Mouse (Mus musculus) cerebellum, postnatal 14 days (tissue): ENCODE results near the gene Phf2.

Source experiments
- DNase-seq, 2 experiments: peaks; one replicate each; pipeline ENCODE4 v3.0.0; 2021; ENCODE audit warnings: mixed read lengths in 2 of 2

Gene Phf2

DNA sequence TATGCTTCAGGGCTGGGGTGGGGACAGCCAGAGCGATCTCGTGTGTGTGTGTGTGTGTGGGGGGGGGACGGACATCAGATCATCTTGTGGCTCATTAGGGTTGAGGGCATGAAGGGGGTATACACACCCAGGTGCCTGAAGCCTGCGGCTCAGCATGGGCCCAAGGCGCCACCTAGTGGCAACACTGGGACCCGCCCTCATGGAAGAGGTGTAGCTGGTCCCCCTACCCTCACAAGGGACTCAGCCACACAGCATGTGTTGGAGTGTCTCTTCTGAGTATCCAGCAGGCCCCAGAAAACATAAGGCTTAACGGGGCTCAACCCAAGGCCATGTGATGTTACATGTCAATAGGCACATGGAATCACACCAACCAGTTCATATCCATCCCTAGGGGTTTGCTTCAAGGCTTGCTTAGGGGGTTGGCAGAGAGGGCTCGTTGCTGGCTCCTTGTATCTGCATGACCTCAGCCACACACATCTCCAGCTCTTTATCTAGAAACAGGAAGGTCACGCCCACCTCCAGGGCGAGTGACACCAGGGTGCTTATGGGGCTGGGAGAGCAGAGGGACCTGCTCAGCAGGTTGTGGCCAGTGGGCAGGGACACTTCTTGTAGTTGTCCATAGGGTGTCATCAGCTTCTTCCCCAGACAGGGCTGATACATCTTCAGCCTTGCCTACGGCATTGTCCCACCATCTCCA lies 69.9 kb downstream of the Phf2 start:
- DNase-seq: peak; percentile 80 to 88

DNA sequence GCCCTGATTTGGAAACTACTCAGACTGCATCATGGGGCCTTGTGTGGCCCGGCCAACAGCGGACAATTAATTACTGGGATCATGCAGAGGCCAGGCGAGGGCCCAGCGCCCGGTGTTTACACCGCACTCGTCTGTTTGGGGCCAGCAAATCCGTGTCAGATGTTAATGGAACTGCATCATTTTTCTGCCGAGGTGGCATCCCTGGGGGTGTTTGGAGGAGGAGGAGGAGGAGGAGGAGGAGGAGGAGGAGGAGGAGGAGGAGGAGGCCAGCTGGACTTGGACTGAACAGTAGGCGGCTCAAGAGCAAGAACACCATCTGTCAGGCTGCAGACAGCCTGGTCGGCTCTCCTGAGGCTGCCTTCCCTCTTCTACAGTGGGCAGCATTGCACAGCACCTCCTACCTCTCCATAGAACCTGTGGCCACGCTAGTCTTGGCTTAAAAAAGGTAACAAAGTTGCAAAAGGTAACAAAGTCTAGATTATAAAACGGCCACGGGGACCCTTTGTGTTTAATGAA lies 72.6 kb downstream of the Phf2 start:
- peak in 1 of 2 experiments; percentile 54 for DNase-seq

DNA sequence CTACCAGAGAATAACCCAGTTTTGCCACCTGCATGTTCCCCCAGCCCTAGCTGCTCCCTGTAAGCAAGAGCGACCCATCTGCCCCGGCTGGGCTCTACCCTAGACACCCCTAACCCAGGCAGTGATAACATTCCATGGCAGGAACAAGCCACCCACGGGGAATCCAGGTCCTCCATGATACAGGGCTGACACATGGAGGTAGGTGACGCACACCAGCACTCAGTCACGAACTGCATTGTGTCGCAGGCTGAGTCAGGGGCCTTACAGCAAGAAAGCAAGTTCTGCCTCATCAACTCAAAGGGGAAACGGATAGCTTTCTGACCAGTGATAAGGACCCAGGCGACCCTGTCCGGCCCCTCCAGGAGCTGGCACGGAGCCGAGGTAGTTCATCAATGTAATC lies 74.0 kb downstream of the Phf2 start:
- no peak for DNase-seq

DNA sequence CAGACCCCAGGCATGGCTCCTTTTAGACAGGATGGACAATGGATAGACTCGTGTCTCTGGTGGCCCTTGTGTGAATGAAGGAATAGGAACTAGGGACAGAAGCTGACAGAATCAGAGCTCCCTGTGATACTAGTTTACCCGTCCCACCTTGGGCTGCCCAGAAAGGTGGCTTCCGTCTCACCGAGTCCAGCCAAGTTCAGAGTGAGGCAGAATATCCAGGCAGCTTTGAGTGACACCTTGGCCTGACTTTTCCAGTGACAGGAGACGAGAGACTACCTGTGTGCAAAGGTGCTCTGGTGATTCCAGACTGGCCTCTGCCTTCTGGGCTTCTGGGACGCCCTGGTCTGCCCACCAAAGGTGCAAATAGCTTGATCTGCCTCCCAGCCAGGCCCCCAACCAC lies 75.2 kb downstream of the Phf2 start:
- DNase-seq: no peak

DNA sequence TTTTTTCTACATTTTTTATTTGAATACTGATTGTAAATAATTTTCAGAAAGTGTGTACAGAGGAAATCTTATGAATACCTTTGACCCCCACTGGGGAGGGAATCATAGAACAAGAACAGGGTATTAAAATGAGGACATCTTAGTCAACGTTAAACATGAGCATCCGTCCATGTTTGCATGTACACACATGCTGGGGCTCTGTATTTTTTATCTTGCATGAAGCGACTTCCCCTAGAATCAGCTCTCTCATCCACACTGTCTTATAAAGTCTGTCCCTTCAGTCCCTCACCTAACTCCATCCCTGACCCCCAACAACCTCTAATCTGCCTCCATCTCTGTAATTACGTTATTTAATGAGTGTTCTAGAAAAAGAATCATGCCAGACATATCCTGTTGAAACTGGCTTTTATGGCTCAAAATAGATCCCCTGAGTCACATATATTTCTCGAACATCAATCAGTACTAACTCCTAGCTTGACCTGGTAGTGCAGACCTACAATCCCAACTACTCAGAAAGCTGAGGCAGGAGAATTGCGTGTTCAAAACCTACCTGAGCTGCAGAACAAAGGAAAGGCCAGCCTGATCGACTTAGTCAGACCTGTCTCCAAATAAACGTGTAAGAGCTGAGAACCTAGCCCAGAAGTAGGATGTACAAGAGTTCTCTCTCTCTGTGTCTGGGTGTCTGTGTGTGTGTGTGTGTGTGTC lies 86.2 kb downstream of the Phf2 start:
- no peak for DNase-seq

DNA sequence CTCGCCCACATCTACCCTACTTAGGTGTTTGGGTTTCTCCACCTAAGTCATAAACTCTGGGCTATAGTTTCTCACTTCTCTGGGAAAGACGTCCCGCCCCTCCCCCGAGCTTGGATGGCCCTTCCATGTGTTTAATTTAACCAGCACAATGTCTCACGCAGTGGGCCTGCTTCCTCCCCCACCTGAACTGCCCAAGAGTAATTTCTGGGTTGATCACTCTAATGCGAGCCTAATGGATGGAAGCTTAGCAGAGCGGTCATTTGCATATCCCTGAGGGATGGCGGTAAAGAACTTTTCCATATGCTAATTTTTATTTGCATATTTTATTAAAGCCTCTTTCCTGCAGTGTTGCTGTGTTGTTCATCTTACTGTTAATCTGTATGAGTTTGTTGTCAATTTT lies 86.8 kb downstream of the Phf2 start:
- DNase-seq: no peak

DNA sequence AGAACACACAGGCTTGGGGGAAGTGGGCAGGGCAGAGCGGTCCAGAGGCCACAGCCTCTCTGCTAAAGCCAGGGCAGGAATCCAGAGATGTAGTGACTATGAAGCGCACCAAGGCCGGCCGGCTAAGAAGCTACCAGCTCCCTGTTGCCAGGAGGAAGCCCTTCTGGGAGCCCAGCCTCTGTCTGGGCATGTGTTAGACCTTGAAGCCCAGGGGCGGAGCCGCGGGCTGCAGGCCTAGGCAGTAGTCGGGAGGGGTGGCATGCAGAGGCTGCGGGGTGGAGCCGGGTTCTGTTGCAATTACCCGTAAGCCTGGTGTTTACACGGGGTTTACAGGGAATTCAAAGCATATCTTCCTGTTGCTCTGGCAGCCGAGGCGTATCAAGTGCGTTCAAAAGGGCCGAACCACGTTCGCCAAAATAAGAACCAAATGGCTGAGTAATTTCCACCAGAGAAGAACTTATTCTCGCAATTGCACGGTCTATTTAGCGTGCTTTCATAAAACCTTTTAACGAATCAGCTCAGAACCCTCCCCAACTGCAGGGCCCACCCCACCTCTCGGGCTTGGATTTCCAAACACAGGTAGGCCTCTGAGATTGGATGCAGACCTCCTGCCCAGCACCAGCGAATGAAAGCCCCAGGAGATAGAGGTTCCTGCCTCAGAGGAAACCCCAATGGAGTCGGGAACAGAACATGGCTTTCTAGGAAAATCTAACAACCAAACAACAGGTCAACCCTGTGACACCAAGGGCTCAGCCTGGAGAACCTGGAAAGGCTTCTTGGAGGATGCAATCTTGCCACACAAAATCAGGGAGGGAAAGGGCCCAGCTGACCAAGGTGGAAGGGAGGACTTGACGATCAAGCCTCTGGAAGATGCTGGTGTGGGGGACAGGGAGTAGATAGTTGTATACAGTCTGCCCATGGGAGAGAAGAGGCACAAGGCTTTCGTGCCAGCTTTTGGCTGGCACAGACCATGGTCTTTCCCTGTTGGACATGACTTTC lies 87.9 kb downstream of the Phf2 start:
- no peak for DNase-seq

DNA sequence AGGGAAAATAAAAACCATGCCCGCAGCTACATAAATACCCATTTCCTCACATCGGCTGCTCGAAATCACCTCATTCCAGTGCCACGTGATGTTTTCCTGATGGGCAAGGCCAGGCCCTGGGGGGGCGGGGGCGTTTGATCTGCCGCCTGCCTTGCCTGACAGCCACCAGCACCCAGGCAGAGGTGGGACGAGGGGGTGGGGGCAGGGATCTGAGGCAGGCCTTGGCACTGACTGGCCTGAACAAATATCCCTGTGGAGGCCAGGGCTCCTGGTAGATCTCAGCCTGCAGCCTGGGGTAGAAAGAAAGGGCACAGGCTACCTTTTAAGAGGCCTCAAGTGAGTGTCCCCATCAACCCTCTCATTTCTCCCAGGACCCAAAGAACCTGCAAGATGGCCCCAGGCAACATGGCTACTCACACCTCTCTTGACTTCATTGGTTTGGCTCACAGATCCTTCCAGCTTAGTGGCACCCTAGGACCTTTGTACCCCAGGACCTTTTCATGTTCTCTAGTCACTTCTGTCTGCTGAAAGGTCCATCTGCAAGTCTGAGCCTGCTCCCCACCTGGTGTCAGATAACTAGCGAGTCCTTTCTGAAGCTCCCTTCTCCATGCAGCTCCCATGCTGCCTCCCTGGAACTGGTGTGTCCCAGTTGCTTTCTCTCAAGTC lies 90.4 kb downstream of the Phf2 start:
- DNase-seq: no peak

DNA sequence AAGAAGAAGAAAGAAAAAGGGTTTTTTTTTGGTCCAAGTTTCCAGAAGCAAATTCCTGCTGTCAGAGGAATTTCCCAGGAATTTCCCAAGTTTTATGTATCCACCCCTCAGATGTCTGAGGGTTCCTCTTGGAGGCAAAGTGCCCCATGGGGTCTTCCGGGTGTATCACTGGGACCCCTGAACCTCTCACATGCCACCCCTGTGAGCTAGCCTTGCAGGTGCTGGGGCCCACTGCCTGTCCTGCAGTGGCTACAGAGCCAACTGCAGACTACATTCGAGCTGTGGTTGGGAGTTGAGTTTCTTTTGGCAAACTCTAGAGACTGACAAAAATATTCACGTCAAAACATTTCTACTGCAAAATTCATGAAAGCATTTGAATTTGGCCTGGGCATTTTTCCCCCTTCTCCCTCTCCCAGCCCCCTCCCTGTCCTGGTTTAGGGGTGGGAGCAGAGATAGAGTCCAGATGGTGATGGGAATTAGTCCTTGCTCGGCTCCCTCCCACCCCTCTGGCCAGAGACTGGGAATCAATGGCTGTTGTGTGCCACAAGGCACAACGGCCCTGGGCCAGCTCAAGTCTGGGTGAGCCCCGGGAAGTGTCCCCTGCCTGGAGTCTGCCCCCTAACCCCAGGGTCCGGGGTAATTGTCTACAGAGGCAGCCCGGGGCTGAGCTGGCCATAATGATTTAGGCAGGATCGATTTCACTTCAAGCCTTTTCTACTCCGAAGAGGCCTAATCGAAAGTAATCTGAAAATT lies 91.2 kb downstream of the Phf2 start:
- DNase-seq: peak in 1 of 2 experiments; percentile 20

DNA sequence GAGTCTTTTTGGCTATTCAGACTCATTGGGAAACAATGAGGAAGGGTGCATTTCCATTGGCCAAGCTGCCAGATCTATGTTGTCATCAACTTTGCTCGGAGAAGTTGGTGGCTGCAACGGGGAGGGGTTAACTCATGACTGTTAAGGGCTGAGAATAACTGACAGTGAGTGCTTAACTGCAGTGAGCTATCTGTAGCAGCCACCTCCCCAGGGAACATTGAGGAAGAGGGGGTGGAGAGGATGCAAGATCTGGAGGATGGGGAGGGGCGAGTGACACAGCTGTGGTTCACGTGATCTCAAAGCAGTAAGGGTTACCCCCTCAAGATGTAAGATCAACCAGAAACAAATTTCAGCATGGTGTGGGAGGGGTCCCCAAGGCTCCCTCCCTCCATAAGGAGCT lies 92.8 kb downstream of the Phf2 start:
- no peak for DNase-seq

DNA sequence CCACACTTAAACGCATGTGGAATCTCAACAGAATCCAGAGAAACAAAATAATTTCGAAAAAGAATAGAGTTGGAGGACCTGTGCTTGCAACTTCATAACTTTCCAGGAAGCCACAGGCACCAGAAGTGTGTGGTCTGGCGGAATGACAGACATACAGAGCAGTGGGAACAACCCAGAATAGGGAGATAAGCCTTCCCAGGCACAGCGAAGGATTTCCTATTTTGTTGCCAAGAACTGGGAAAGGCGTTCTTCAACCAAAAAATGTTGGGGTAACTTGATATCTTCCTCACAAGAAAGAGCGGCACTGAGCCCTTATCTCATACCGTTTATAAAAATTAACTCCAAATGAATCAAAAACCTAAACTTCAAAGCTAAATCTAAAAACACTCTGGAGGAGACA lies 96.4 kb downstream of the Phf2 start:
- no peak for DNase-seq

DNA sequence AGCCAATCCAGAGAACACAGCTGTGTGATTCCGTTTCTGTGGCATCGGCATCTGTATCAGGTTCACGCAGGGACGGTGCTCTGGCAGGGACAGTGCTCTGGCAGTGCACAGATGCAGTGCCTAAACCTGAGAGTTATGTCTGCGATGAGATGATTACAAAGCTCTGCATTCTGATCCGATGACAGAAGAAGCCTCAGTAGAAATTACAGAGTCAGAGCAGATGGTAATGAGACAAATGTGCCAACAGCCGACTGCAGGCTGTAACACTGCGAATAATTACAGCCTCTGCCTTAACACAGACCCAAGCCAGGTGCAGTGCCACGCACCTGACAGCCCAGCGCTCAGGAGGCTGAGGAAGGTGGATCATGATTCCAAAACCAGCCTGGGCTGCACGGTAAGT lies 102.8 kb downstream of the Phf2 start:
- no peak for DNase-seq

DNA sequence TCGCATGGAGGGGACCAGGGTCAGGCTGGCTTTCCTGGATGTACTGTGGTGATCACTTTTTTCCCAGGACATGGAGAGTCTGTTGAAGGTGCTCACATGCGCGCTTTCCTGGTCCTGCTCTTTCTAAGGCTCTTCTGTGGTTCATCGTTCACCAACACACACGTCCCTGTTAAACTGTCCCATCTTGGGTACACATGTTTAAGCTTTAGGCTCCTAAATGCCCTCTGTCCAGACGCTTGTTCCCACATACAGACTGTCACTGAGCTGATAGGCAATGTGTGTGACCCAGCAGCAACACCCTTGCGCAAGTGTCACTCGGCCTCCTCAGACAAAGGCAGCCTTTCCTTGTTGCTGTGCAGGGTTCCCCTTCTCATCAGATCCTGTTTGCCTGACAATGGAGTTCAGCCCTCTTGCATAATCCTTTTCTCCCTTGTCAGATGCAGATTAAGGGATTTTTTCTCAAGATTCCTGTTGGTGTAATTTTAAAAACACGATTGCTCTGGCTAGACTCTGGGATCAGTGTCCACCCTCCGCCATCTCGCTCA lies 107.1 kb downstream of the Phf2 start:
- no peak for DNase-seq

DNA sequence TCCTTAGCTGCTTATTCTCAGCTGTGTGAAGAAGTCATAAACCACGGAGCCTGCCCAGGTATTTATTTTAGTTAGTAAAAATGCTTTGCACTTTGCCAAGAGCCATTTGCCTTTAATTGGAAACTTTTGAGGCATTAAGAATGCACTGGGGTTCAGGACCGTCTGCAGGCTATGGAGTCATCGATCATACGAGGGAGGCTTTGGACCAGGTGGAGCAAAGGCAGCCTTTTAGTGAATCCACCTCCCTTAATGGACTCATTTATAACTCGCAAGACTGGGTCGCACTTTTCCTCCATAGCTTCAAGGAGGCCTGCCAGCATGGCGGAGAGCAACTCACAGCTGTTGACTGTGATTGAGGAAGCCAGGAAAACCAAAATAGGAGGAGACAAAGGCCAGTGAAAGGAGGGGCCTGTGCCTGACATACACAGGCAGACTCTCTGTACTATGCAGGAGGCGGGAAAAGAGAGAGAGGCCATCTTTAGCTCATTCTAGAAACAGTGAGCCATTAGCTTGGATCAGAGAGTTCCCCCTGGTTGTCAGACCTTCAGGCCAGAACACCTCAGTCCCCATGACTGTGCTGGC lies 110.0 kb downstream of the Phf2 start:
- DNase-seq: no peak

DNA sequence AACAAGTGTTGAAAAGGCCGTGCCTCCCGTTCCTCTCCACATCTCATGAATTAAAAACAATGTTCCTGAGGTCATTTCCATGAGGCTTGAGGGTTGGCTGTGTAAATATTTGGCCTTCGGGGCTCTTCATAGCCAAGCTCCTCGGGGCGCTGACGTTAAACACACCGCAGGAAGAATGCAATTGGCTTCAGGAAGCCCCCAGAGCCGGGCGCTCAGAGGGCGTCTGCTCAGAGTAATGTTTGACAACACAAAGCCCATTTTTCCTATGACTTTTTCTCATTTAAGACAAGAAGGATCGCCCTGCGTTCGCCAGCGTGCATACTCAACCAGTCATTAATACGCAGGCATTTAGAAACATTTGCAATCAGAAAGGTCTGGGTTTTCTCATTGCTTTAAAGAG lies 114.2 kb downstream of the Phf2 start:
- no peak for DNase-seq
